Mouse (Mus musculus) limb, embryonic 11.5 days (tissue): Measurements from ENCODE around the gene Klrb1c. TPM values are rescaled to one million over a fixed set of nuclear protein-coding genes. Genes with fewer than 3 reads are reported as not detected.
"Not testable (repeated sequence)": the region's sequence is repeated elsewhere in the genome, so short reads cannot be mapped to it uniquely, and the experiment has no call there.

ENCODE experiments used
- ATAC-seq: fragments of 200-750 bp; cut with Nextera tagmentation; 2 replicates; pipeline ENCODE4 v1.8.0; 2017; ENCODE audit warnings: low read depth; ENCODE audit not compliant: insufficient number of reproducible peaks, low FRiP score, low TSS enrichment
- DNase-seq: peaks from one replicate; pipeline ENCODE4 v3.0.0-alpha.2; 2015; ENCODE audit warnings: low spot score
- H3K27ac ChIP-seq: fragments of 300-500 bp; sonication (generic); replicated peaks from 2 replicates; pipeline ENCODE4 v1.5.1; 2014; ENCODE audit warnings: low read depth, mild to moderate bottlenecking, low read length
- H3K27me3 ChIP-seq: fragments of 300-500 bp; sonication (generic); 2 replicates; pipeline ENCODE4 v1.6.1; 2014; ENCODE audit warnings: mild to moderate bottlenecking, low read length, mixed read lengths; ENCODE audit not compliant: control insufficient read depth, insufficient read depth
- H3K36me3 ChIP-seq: fragments of 300-500 bp; sonication (generic); 2 replicates; pipeline ENCODE4 v1.6.1; 2014; ENCODE audit warnings: mild to moderate bottlenecking, low read length, moderate library complexity, mixed read lengths; ENCODE audit not compliant: control insufficient read depth, insufficient read depth
- H3K4me1 ChIP-seq: fragments of 300-500 bp; sonication (generic); 2 replicates; pipeline ENCODE4 v1.6.1; 2014; ENCODE audit warnings: low read length, mixed read lengths; ENCODE audit not compliant: control insufficient read depth, insufficient read depth
- H3K4me2 ChIP-seq: fragments of 300-500 bp; sonication (generic); 2 replicates; pipeline ENCODE4 v1.6.1; 2014; ENCODE audit warnings: low read depth, mild to moderate bottlenecking, moderate library complexity; ENCODE audit not compliant: severe bottlenecking
- H3K4me3 ChIP-seq: fragments of 300-500 bp; sonication (generic); 2 replicates; pipeline ENCODE4 v1.5.1; 2014; ENCODE audit warnings: low read depth, low read length
- H3K9ac ChIP-seq: fragments of 300-500 bp; sonication (generic); 2 replicates; pipeline ENCODE4 v1.6.1; 2014; ENCODE audit warnings: mild to moderate bottlenecking, low read length
- H3K9me3 ChIP-seq: fragments of 300-500 bp; sonication (generic); 2 replicates; pipeline ENCODE4 v1.6.1; 2016; ENCODE audit warnings: low read length; ENCODE audit not compliant: control insufficient read depth
- WGBS: fragments of 180-500 bp; shearing (Covaris S2); extraction: QIAGEN DNeasy Blood & Tissue Kit; methylation state at CpG from one replicate; pipeline ENCODE4 v1.1.7; 2014; 5-methylcytosine and 5-hydroxymethylcytosine counted together
- polyA plus RNA-seq: library from polyadenylated mRNA; unstranded; fragments of >200 nt; fragmentation: Nextera tagmentation; extraction: Ambion mirVana; gene quantifications from 2 replicates; pipeline ENCODE4 v1.2.1, GENCODE M21; 2014

The Klrb1c gene
- polyA plus RNA-seq, 1 experiment from 2014 or later: not detected

DNA sequence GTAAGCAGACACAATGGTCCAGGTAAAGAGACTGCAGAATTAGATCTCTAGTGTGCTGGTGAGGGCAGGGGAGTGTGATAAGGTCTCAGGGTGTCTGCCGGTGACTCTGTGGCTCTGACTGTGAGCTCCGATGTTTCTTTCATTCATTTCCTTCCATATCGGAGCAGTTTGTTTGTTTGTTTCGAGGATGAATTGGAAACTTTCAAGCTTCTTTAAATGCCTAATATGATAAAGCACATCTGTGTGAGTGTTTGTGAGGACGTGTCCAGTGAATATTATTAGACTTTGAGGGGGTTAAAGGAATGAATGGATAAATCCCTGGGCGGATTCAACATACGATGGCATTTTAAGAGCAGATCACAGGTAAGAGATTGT, 10.9 kb upstream of the Klrb1c start:
- 22% methylated on average over 7 of the region's 7 CpGs for WGBS
- H3K9ac ChIP-seq: no peak overlapping the region
- no peak for ATAC-seq
- H3K4me1 ChIP-seq: no peaks in the 10 kb centered on the region
- peak; percentile 27 for DNase-seq
- H3K27me3 ChIP-seq: no peaks in the 10 kb centered on the region
- no peaks in the 10 kb centered on the region for H3K9me3 ChIP-seq
- H3K4me3 ChIP-seq: peak overlapping the region; percentile 55
- no peaks in the 10 kb centered on the region for H3K36me3 ChIP-seq
- no peak overlapping the region for H3K27ac ChIP-seq
- peak overlapping the region; percentile 36 for H3K4me2 ChIP-seq

- not testable (repeated sequence) for H3K27ac ChIP-seq, H3K4me1 ChIP-seq, H3K9me3 ChIP-seq, H3K36me3 ChIP-seq, H3K27me3 ChIP-seq
- Histone ChIP-seq H3K4me3 (peak overlapping the region; percentile 55), H3K9ac (peak overlapping the region; percentile 53), H3K4me2 (peak overlapping the region; percentile 36)
- WGBS: under 1% methylated on average over 49 of the region's 49 CpGs
- peak; percentile 98 for DNase-seq
- peak; percentile 75 for ATAC-seq
Observed at GRCm38 (mm10) chr6:128799144-128799895, 10.3 kb upstream of the Klrb1c start.

- H3K27ac ChIP-seq, H3K27me3 ChIP-seq, H3K4me1 ChIP-seq, H3K9me3 ChIP-seq, H3K36me3 ChIP-seq: not testable (repeated sequence)
- DNase-seq (peak; percentile 95), ATAC-seq (peak; percentile 41; the same call in 1 of the 2 replicates)
- H3K4me3 ChIP-seq: peak overlapping the region; percentile 55
- peak overlapping the region; percentile 53 for H3K9ac ChIP-seq
- H3K4me2 ChIP-seq: peak overlapping the region; percentile 48; the same call in 1 of the 2 replicates
- WGBS: 0% methylated on average over 20 of the region's 20 CpGs
Observed at GRCm38 (mm10) chr6:128798772-128799143, 9.7 kb upstream of the Klrb1c start.

DNA sequence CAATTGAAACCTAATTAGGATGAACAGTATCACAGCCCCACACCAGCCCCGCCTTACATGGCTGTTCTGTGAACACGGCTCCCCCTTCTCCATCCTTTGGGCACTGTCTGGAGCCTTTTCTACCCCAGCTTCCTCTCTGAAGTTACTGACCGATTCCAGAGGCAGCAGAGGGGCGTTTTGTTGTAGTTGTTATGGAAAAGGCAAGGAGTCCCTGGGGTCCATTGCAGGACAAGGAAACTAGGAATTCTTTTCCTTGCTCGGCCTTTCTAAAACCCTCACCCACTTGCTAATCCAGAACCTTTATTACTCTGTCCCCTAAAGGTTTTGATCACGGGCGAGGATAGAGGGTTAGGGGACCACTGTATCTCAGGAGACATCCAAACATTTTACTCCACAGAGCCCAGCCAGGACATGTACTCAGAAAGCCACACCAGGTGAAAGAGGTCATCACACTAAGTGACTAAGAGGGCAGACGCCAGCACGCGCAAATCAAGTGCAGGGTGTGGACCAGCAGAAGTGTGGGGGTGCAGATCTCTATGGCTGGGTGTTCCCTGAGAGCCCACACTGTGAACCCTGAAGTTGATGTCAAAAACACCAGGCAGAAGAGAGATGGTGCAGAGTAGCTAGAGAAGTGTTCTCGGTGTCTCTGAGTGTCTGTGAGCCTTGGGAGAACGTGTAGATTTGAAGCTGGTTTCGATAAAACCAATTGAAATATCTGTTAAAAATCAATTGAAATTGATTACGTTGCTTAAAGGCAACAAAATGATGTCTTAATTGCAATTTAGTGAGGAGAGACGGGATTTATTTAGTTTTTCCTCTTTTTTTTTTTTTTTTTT, 9.1 kb upstream of the Klrb1c start:
- DNase-seq: peak; percentile 44
- ATAC-seq: no peak
- H3K9me3 ChIP-seq: no peaks in the 10 kb centered on the region
- peak overlapping the region; percentile 55 for H3K4me3 ChIP-seq
- no peaks in the 10 kb centered on the region for H3K27me3 ChIP-seq
- no peak overlapping the region for H3K9ac ChIP-seq
- H3K36me3 ChIP-seq: no peaks in the 10 kb centered on the region
- WGBS: 13% methylated on average over 15 of the region's 15 CpGs
- H3K27ac ChIP-seq: no peak overlapping the region
- H3K4me1 ChIP-seq: no peaks in the 10 kb centered on the region
- peak overlapping the region; percentile 48 for H3K4me2 ChIP-seq

- ATAC-seq (no peak), DNase-seq (no peak)
- Histone ChIP-seq H3K9ac (no peak overlapping the region), H3K27ac (no peak overlapping the region), H3K9me3 (no peaks in the 10 kb centered on the region), H3K4me2 (no peak overlapping the region; the same call in 1 of the 2 replicates), H3K4me3 (no peak overlapping the region), H3K27me3 (no peaks in the 10 kb centered on the region), H3K4me1 (no peaks in the 10 kb centered on the region), H3K36me3 (no peaks in the 10 kb centered on the region)
- 78% methylated on average over 12 of the region's 12 CpGs for WGBS
Observed at GRCm38 (mm10) chr6:128797185-128797905, 8.3 kb upstream of the Klrb1c start.

GRCm38 (mm10) chr6:128796321-128796955, 7.4 kb upstream of the Klrb1c start:
- ATAC-seq: no peak
- H3K36me3 ChIP-seq: no peaks in the 10 kb centered on the region
- WGBS: 73% methylated on average over 8 of the region's 8 CpGs

DNA sequence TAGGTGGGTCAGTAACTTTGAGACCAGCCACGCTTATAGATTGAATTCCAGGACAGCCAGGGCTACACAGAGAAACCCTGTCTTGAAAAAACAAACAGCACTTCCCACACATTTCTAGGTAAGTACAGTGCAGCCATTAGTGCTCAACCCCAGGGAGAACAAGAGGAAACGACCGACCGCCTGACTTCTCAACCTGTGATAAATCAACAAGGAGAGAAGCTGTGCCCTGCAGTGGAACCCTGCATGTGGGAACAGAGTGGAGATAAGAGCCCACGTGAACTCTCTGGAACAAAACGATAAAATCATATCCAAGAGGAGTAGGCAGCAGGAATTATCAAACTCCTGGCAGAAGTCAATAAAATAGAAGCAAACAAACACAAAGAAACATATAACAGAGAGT, 4.7 kb upstream of the Klrb1c start:
- no peak for DNase-seq
- Histone ChIP-seq H3K4me3 (no peak overlapping the region), H3K4me2 (no peak overlapping the region), H3K9me3 (no peaks in the 10 kb centered on the region), H3K36me3 (no peaks in the 10 kb centered on the region), H3K4me1 (no peaks in the 10 kb centered on the region), H3K9ac (no peak overlapping the region), H3K27me3 (no peaks in the 10 kb centered on the region), H3K27ac (no peak overlapping the region)
- 49% methylated on average over 6 of the region's 6 CpGs for WGBS
- ATAC-seq: no peak

More at GRCm38 (mm10) chr6:128796321-128796955, 7.4 kb upstream of the Klrb1c start:
- Histone ChIP-seq H3K9ac (no peak overlapping the region), H3K27ac (no peak overlapping the region), H3K9me3 (no peaks in the 10 kb centered on the region), H3K27me3 (no peaks in the 10 kb centered on the region), H3K4me1 (no peaks in the 10 kb centered on the region), H3K4me3 (no peak overlapping the region), H3K4me2 (no peak overlapping the region)
- DNase-seq: no peak

DNA sequence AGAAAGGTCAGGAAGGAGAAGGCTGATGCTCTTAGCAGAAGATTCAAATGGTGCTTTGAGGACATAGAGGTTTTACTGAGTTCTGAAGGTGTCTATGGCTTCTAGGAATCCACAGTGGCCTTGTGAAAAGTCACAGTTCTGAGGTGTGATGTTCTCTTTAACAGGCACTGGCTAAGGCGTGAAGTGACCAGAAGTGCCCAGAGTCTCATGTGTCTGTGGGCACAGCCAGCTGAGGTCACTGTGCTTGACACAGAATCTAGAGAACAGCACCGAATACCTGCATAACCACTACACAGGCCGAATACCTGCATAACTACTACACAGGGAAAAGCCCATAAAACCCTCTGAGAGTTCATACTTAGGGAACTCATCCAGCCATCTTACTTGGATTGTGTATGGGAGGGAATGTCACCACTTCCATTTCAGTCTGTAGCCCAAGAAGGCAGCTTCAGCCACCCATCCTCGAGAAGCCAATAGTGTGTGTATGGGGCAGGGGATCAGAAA, 1.5 kb upstream of the Klrb1c start:
- not testable (repeated sequence) for H3K4me3 ChIP-seq, H3K9ac ChIP-seq, H3K27me3 ChIP-seq, H3K27ac ChIP-seq, DNase-seq, H3K4me2 ChIP-seq, H3K36me3 ChIP-seq, H3K9me3 ChIP-seq, ATAC-seq, H3K4me1 ChIP-seq
- WGBS: 73% methylated on average over 4 of the region's 4 CpGs
